ENCODE assay signal across 14 mouse cellular contexts in genomic region chr1:115686494-115686893, GRCm38 (mm10). TPM values are rescaled to one million over a fixed set of nuclear protein-coding genes. Genes with fewer than 3 reads are reported as not detected.
DNase-seq lines count a peak whose midpoint lies in the region; ATAC-seq and TF ChIP-seq lines count a peak whose summit lies in the region.
"Had no signal": no experiment of that assay in that cellular context is flagged by ENCODE, and none has a peak within 500 bp of the region (broad histone marks: within the 10 kb centered on the region; RNA-seq: fewer than 3 reads in every experiment).

No protein-coding gene starts in this region.

- ATAC-seq in hindbrain, embryonic 13.5 days (ENCODE audit: low FRiP score) = no peak
- no peak for ATAC-seq in hindbrain, embryonic 12.5 days (ENCODE audit: low FRiP score)
- 0 out of 2 replicates have a peak, but pooled peaks have one; percentile 35 for ATAC-seq in midbrain, embryonic 14.5 days (ENCODE audit: low FRiP score, low TSS enrichment)

- TF ChIP-seq POLR2A in cerebellum, adult 2 months (IDR thresholded peaks at IDR 0.05; ENCODE audit: borderline replicate concordance, insufficient read depth, low read length) = no peak

- DNase-seq in cerebellum, adult 2 months = peak in 1 of 2 experiments; percentile 1
- DNase-seq in cerebellum, adult 9-11 months = no peak
- peak; percentile 29 for DNase-seq in ES-CJ7 (ENCODE audit: low read depth, low spot score)
- DNase-seq in midbrain, embryonic 14.5 days = peak; percentile 68
- DNase-seq in spleen, postnatal 36 days (ENCODE audit: low spot score in 2 of 2) = no peak
- DNase-seq in thymus, adult 18-20 months = no peak
- DNase-seq: cerebellum, adult 8-10 months; gastrocnemius, postnatal 10 days; kidney, adult 8-10 months had no signal

- WGBS in cerebellum, adult 2 months = 45% methylated on average over 2 of the region's 2 CpGs
- WGBS in hindbrain, embryonic 13.5 days = 27% methylated on average over 2 of the region's 2 CpGs
- WGBS in hindbrain, embryonic 12.5 days = 36% methylated on average over 2 of the region's 2 CpGs
- 21% methylated on average over 2 of the region's 2 CpGs for WGBS in midbrain, embryonic 14.5 days

- H3K9me3 ChIP-seq in hindbrain, embryonic 13.5 days = no peaks in the 10 kb centered on the region
- no peaks in the 10 kb centered on the region for H3K9me3 ChIP-seq in hindbrain, embryonic 12.5 days (replicated peaks)
- H3K9me3 ChIP-seq in midbrain, embryonic 14.5 days (ENCODE audit: control insufficient read depth, low read length) = no peaks in the 10 kb centered on the region
- H3K9me3 ChIP-seq: limb, embryonic 12.5 days; lung, embryonic 15.5 days had no signal

- no peaks in the 10 kb centered on the region for H3K4me1 ChIP-seq in cerebellum, adult 2 months (ENCODE audit: control insufficient read depth, insufficient read depth, low read length)
- 0 out of 2 replicates have a peak, but pooled peaks cover 6% of the 10 kb centered on the region for H3K4me1 ChIP-seq in hindbrain, embryonic 13.5 days (replicated peaks)
- H3K4me1 ChIP-seq in hindbrain, embryonic 12.5 days = no peaks in the 10 kb centered on the region
- H3K4me1 ChIP-seq in midbrain, embryonic 14.5 days (ENCODE audit: control insufficient read depth, insufficient read depth, low read length) = peaks cover 3% of the 10 kb centered on the region; the same call in 1 of the 2 replicates
- H3K4me1 ChIP-seq: limb, embryonic 12.5 days; lung, embryonic 15.5 days had no signal

- no peaks in the 10 kb centered on the region for H3K27me3 ChIP-seq in cerebellum, adult 2 months (ENCODE audit: control insufficient read depth, insufficient read depth, low read length)
- no peaks in the 10 kb centered on the region for H3K27me3 ChIP-seq in hindbrain, embryonic 13.5 days
- no peaks in the 10 kb centered on the region for H3K27me3 ChIP-seq in hindbrain, embryonic 12.5 days
- H3K27me3 ChIP-seq in midbrain, embryonic 14.5 days (ENCODE audit: control insufficient read depth, insufficient read depth, low read length) = no peaks in the 10 kb centered on the region
- H3K27me3 ChIP-seq: limb, embryonic 12.5 days; lung, embryonic 15.5 days had no signal

- no peaks in the 10 kb centered on the region for H3K36me3 ChIP-seq in hindbrain, embryonic 13.5 days
- H3K36me3 ChIP-seq in hindbrain, embryonic 12.5 days = no peaks in the 10 kb centered on the region
- no peaks in the 10 kb centered on the region for H3K36me3 ChIP-seq in midbrain, embryonic 14.5 days (ENCODE audit: control insufficient read depth, insufficient read depth, low read length)
- H3K36me3 ChIP-seq: limb, embryonic 12.5 days; lung, embryonic 15.5 days had no signal

- peak; percentile 12; the same call in 1 of the 2 replicates for TF ChIP-seq CTCF in cerebellum, adult 2 months (IDR thresholded peaks at IDR 0.05; ENCODE audit: borderline replicate concordance, insufficient read depth, low read depth, low read length)

- H3K4me2 ChIP-seq in hindbrain, embryonic 13.5 days = peak overlapping the region; percentile 55
- no peak overlapping the region for H3K4me2 ChIP-seq in hindbrain, embryonic 12.5 days (replicated peaks)
- peak overlapping the region; percentile 61 for H3K4me2 ChIP-seq in midbrain, embryonic 14.5 days (ENCODE audit: low read length)
- H3K4me2 ChIP-seq: limb, embryonic 12.5 days; lung, embryonic 15.5 days had no signal

- no peak overlapping the region for H3K9ac ChIP-seq in hindbrain, embryonic 13.5 days
- no peak overlapping the region for H3K9ac ChIP-seq in hindbrain, embryonic 12.5 days
- H3K9ac ChIP-seq in midbrain, embryonic 14.5 days (replicated peaks; ENCODE audit: low read length) = no peak overlapping the region
- H3K9ac ChIP-seq: limb, embryonic 12.5 days; lung, embryonic 15.5 days had no signal

- H3K27ac ChIP-seq in cerebellum, adult 2 months (ENCODE audit: insufficient read depth, low read length) = no peak overlapping the region
- no peak overlapping the region for H3K27ac ChIP-seq in hindbrain, embryonic 13.5 days
- no peak overlapping the region for H3K27ac ChIP-seq in hindbrain, embryonic 12.5 days
- no peak overlapping the region for H3K27ac ChIP-seq in midbrain, embryonic 14.5 days (replicated peaks; ENCODE audit: low read depth, low read length)
- H3K27ac ChIP-seq: limb, embryonic 12.5 days; lung, embryonic 15.5 days had no signal

- H3K4me3 ChIP-seq in cerebellum, adult 2 months (replicated peaks; ENCODE audit: insufficient read depth, low read depth, low read length) = no peak overlapping the region
- H3K4me3 ChIP-seq in hindbrain, embryonic 13.5 days = peak overlapping the region; percentile 43
- H3K4me3 ChIP-seq in hindbrain, embryonic 12.5 days = no peak overlapping the region
- H3K4me3 ChIP-seq in midbrain, embryonic 14.5 days (replicated peaks; ENCODE audit: low read depth, low read length) = peak overlapping the region; percentile 46
- H3K4me3 ChIP-seq: limb, embryonic 12.5 days; lung, embryonic 15.5 days had no signal

RNA-seq across cellular contexts. Expression of gene Cntnap5a, which starts 1.9 kb away (rescaled TPM):
- polyA plus RNA-seq in cerebellum, adult 2 months (2012; rRNA removed) = 3.8 and 4.8 TPM in 2 replicates
- 1.7 and 1.8 TPM in 2 replicates for polyA plus RNA-seq in hindbrain, embryonic 13.5 days (2015; fragmentation: Nextera tagmentation; extraction: Ambion mirVana)
- polyA plus RNA-seq in hindbrain, embryonic 12.5 days (2016; fragmentation: Nextera tagmentation; extraction: Ambion mirVana) = 0.52 and 0.61 TPM in 2 replicates
- polyA plus RNA-seq in midbrain, embryonic 14.5 days (2014; fragmentation: Nextera tagmentation; extraction: Ambion mirVana) = 2.1 and 2.8 TPM in 2 replicates
- polyA plus RNA-seq: heart, embryonic 16.5 days; limb, embryonic 12.5 days had no signal

Comparison
In these comparisons a context has a peak if more than half of its experiments do, and no peak if none do; other contexts are left out.
1. H3K4me3 ChIP-seq: peak in hindbrain, embryonic 13.5 days (single experiment) and midbrain, embryonic 14.5 days (single experiment); none in cerebellum, adult 2 months (single experiment) and hindbrain, embryonic 12.5 days (single experiment).
2. DNase-seq: peak in ES-CJ7 (single experiment) and midbrain, embryonic 14.5 days (single experiment); none in cerebellum, adult 9-11 months (single experiment), spleen, postnatal 36 days (0 of 2) and thymus, adult 18-20 months (0 of 2).